In the genomic region with DNA sequence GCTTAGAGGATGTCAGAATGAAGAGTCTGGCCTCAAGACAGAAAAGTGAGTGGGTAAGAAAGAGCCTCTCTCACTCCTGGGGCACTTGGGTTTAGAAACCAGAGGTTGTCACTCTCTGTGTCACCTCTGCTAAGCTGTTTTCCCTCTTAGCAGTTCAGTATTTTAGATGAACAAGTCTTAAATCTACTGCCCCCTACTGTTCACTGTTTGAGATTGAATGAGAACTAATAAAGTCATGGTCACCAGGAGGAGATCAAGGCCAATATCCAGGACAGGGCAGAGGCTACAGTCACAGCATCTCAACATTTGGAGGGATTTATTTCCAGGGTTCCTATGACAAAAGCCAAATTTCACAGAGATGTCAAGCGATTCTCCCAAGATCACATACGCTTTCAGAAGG, we compare ENCODE assay signal across 10 mouse cellular contexts.
A peak's percentile ranks its signal among the peaks of the same experiment; 100 is the strongest.
DNase-seq lines count a peak whose midpoint lies in the region; ATAC-seq and TF ChIP-seq lines count a peak whose summit lies in the region.
"Had no signal": no experiment of that assay in that cellular context is flagged by ENCODE, and none has a peak within 500 bp of the region (broad histone marks: within the 10 kb centered on the region; RNA-seq: fewer than 3 reads in every experiment).

No protein-coding gene starts in this region.

- intact Hi-C loops in left cerebral cortex, postnatal 25 days (cut with DNase I) = loop anchor here (2.0 to 5.0 kb wide), 2 partner anchors 190 to 251 kb away; no protein-coding TSS in a partner anchor

- TF ChIP-seq CTCF in kidney, adult 2 months (conservative IDR thresholded peaks at IDR 0.05; ENCODE audit: insufficient read depth, insufficient read length, low read depth, low read length) = 0 out of 2 replicates have a peak, but pooled peaks have one; percentile 7

- H3K27ac ChIP-seq in kidney, adult 2 months (ENCODE audit: insufficient read depth, low read depth, low read length) = no peak overlapping the region
- H3K27ac ChIP-seq in ES-E14 (ENCODE audit: insufficient read depth, low read depth, low read length, poor library complexity, severe bottlenecking) = no peak overlapping the region
- no peak overlapping the region for H3K27ac ChIP-seq in midbrain, embryonic 13.5 days
- H3K27ac ChIP-seq: forebrain, embryonic 15.5 days had no signal

- peak overlapping the region; percentile 65 for H3K4me2 ChIP-seq in midbrain, embryonic 13.5 days (replicated peaks)
- H3K4me2 ChIP-seq: forebrain, embryonic 15.5 days had no signal

- H3K9me3 ChIP-seq in ES-E14 (ENCODE audit: control insufficient read depth, insufficient read depth, low read depth, low read length) = no peaks in the 10 kb centered on the region
- no peaks in the 10 kb centered on the region for H3K9me3 ChIP-seq in midbrain, embryonic 13.5 days
- H3K9me3 ChIP-seq: forebrain, embryonic 15.5 days had no signal

- no peaks in the 10 kb centered on the region for H3K4me1 ChIP-seq in kidney, adult 2 months (ENCODE audit: control insufficient read depth, insufficient read depth, low read length)
- peaks cover 0 to 5% of the 10 kb centered on the region in 2 experiments; a peak in 1 of 4 replicates for H3K4me1 ChIP-seq in ES-E14 (ENCODE audit: control insufficient read depth in 2 of 2, insufficient read depth in 2 of 2, low read length in 2 of 2, poor library complexity in 1 of 2)
- peaks cover 48% of the 10 kb centered on the region for H3K4me1 ChIP-seq in midbrain, embryonic 13.5 days (replicated peaks)

- ATAC-seq in midbrain, embryonic 13.5 days = no peak
- ATAC-seq: forebrain, embryonic 15.5 days had no signal

- WGBS in kidney, adult 2 months = 93% methylated on average over 2 of the region's 2 CpGs
- WGBS in midbrain, embryonic 13.5 days = 89% methylated on average over 2 of the region's 2 CpGs

- in situ Hi-C loops in ES-E14 (cut with MboI; ENCODE audit: low sequenced_read_pairs in 2 of 2, unreplicated experiment in 2 of 2) = no loop called here

- TF ChIP-seq POLR2A in kidney, adult 2 months (IDR thresholded peaks at IDR 0.05; ENCODE audit: low read depth, low read length) = no peak

- no peaks in the 10 kb centered on the region for H3K36me3 ChIP-seq in kidney, adult 2 months (ENCODE audit: control insufficient read depth, insufficient read depth, low read length)
- no peaks in the 10 kb centered on the region for H3K36me3 ChIP-seq in ES-E14 (ENCODE audit: control insufficient read depth, insufficient read depth, low read length, poor library complexity, severe bottlenecking)
- H3K36me3 ChIP-seq in midbrain, embryonic 13.5 days = no peaks in the 10 kb centered on the region
- H3K36me3 ChIP-seq: forebrain, embryonic 15.5 days had no signal

- H3K27me3 ChIP-seq in kidney, adult 2 months (replicated peaks; ENCODE audit: control insufficient read depth, insufficient read depth, low read length) = no peaks in the 10 kb centered on the region
- no peaks in the 10 kb centered on the region for H3K27me3 ChIP-seq in midbrain, embryonic 13.5 days
- H3K27me3 ChIP-seq: forebrain, embryonic 15.5 days had no signal

- no peak overlapping the region for H3K4me3 ChIP-seq in kidney, adult 2 months (ENCODE audit: insufficient read depth, low read depth, low read length)
- H3K4me3 ChIP-seq in ES-E14 (ENCODE audit: insufficient read depth in 1 of 2, low read depth in 1 of 2, low read length in 2 of 2, poor library complexity in 1 of 2, severe bottlenecking in 1 of 2) = no peak overlapping the region
- no peak overlapping the region for H3K4me3 ChIP-seq in midbrain, embryonic 13.5 days (replicated peaks)
- H3K4me3 ChIP-seq: forebrain, embryonic 15.5 days had no signal

- peak; percentile 46 for DNase-seq in kidney, adult 2 months
- DNase-seq in kidney, postnatal 4 days = no peak
- DNase-seq in ES-E14 (ENCODE audit: low read depth, low spot score) = no peak
- DNase-seq in brain, adult 2 months (ENCODE audit: low read depth, low spot score) = peak; percentile 56
- no peak for DNase-seq in gastrocnemius, adult 18-20 months (ENCODE audit: low spot score)
- no peak for DNase-seq in left cerebral cortex, postnatal 25 days (ENCODE audit: low spot score in 2 of 2)
- DNase-seq: cerebellum, adult 11 months; thymus, postnatal 14 days had no signal

- no peak overlapping the region for H3K9ac ChIP-seq in ES-E14 (ENCODE audit: insufficient read depth, low read depth, low read length, poor library complexity, severe bottlenecking)
- H3K9ac ChIP-seq in midbrain, embryonic 13.5 days (replicated peaks) = no peak overlapping the region
- H3K9ac ChIP-seq: forebrain, embryonic 15.5 days had no signal

TF ChIP-seq in ES-E14, 5 proteins besides CTCF, POLR2A, EP300 and RAD21:
- no peak for TF ChIP-seq HCFC1 (IDR thresholded peaks at IDR 0.05; ENCODE audit: borderline replicate concordance, insufficient read depth, low read length)
- no peak for TF ChIP-seq MAFK (IDR thresholded peaks at IDR 0.05; ENCODE audit: insufficient read depth, low read depth, low read length)
- TF ChIP-seq ZC3H11A (IDR thresholded peaks at IDR 0.05; ENCODE audit: borderline replicate concordance, low read depth, low read length) = 0 out of 2 replicates have a peak, but pooled peaks have one; percentile 13
- TF ChIP-seq CHD2 (IDR thresholded peaks at IDR 0.05; ENCODE audit: low read depth, low read length) = no peak
- TF ChIP-seq ZNF384 (IDR thresholded peaks at IDR 0.05; ENCODE audit: low read depth, low read length) = no peak

Comparison
In these comparisons a context has a peak if more than half of its experiments do, and no peak if none do; other contexts are left out.
1. DNase-seq: peak in kidney, adult 2 months (single experiment) and brain, adult 2 months (single experiment); none in kidney, postnatal 4 days (0 of 2), ES-E14 (single experiment), gastrocnemius, adult 18-20 months (single experiment) and left cerebral cortex, postnatal 25 days (0 of 2).